Mouse (Mus musculus) natural killer cell, adult 2 months (primary cell): ENCODE measurements at regions not wholly inside any gene's neighbourhood (a gene's known extent, or its start where the extent isn't known, plus 50 kb on each side); places are given as distances from the start of the nearest gene placed in this dataset.
A peak's percentile ranks its signal among the peaks of the same experiment; 100 is the strongest.

ENCODE experiments used
- DNase-seq, 2 experiments: peaks; one replicate each; pipeline ENCODE4 v3.0.0; 2022; ENCODE audit warnings: low spot score in 2 of 2

DNA sequence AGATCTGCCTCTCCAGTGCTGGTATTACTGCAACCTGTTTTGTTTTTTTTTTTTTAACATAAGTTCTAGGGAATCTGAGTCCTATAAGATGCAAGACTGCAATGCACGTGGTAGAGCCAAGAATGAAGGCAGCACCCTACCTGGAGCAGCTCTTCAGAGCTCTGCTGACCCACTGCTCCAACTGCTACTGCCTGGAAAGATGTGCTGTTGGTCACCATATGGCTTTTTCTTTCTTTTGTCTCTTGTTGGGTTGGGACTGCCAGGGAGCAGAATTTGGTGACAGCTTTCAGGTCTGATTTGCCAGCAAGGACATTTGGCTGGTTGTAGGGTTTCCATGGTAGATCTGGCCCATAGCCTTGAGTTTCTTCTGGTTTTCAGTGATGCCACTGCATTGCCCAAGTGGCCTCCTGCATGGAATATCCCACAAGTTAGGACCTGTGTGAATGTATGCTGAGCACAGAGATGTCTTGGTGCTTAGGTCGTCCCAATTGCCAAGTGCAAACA is 123.9 kb upstream of the Irf2bp2 start:
- DNase-seq = no peak

DNA sequence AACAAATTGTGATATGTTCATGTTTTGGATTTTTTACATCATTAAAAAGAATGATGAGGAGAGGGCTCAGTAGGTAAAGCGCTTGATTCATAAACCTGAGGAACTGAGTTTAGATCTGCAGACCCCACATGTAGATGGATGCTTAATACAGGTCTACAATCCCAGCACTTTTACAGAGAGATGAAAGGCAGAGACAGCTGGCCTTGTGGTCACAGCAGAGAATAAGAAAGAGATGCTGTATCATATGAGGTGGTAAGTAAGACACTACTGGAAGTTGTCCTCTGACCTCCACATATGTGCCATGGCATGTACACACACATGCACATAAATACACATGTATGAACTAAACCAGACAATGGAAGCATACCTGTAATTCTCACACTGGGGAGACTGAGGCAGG is 121.9 kb upstream of the Irf2bp2 start:
- no peak for DNase-seq

DNA sequence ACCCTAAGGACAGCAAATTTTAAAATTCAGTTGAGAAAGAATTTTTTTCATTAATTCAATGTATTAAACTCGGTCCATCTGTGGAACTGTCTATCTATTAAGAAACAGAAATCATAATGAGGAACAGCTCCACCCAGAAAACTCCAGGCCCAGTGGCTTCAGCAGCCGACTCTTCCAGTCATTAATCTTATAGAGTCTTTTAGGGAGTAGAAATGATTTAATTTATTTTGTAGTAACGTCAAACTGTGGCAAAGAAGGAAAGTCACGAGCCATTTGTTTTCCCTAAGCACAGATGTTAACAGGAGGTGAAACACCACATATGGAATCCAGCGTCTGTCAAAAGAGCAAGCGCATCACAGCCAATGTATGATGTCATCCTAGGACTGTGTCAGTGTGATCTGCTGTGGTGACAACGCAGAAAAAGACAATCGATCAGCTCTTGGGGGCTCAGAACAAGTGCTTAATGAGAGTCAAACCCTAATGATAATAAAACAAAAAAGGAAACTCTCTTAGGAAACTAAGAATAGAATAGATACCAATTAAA is 119.9 kb upstream of the Irf2bp2 start:
- DNase-seq = no peak

DNA sequence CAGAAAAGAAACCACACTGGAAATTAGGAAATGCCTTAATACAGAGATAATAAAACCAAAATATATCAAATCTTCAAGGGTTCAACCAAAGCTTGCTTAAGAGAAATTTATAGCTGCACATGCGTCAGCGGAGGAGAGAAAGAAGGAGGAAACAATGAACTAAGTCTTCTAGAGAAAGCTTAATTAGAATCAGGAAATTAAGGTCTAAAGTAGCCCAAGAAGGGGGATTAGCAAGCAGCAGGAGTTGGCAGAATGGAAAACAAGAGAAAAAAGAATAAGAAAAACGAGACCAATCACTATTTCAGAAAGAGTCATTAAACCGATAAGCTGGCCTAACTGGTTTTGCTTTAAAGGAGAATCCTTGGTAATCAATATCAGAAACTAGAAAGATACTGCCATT is 119.4 kb upstream of the Irf2bp2 start:
- DNase-seq = no peak

DNA sequence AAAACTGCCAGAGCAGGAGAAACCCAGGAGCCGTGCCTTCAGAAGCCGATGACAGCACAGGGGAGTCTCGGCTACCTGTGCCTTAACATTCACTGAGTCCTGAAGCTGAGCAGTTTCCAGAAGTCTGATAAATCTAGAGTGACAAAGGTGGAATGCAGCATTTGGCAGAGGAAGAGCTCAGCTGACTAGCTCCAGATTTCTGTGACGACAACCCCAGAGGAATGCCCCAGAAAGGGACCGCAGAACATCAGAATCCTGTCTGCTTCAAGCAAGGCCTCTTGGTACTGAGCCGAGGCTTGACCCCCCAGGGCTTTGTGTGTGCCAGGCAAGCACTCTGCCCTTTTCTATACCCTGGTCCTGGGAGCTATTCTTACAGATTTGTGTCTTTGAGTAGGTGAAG is 119.0 kb upstream of the Irf2bp2 start:
- no peak for DNase-seq

DNA sequence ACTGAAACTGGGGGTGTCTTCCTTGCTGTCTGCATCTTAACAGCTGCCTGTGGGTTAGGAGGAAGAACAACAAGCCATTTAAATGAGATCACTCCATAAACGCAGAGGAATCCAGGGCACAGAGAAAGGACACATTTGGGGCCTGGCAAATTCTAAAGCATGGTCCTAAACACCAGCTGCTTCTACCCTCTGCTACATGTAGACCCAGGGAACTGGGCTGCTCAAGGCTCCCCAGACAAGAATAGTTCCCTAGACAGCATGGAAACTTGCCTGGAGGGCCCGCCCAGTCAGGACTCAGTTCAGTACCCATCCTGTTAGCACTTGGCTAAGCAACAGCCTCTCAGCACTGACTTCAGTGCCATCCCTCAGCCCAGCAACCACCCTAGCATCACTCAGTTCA is 115.2 kb upstream of the Irf2bp2 start:
- DNase-seq = no peak

DNA sequence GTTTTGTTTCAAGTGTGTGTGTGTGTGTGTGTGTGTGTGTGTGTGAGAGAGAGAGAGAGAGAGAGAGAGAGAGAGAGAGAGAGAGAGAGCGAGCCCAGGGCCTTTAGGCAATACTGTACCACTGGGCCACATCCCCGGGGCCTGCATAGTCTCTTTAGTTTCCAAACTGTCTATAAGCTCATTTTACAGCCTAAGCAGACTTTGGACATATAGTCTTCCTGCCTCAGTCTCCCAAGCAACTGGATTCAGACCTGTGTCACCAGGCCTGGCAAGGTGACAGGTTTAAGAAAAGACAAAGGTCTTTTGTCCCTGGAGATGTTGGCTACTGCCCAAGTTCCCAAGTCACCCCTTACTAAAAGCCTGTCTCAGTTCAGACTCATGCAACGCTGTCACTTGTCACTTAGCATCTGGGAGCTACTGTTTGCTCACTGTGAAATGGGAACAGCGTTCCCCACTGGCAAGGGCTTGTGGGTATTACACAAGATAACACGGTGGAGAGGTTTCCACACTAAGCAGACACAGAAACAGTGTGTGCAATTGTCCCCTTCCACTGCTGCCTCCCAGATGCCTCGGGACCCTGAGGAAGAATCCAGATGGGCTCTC is 113.6 kb upstream of the Irf2bp2 start:
- no peak for DNase-seq

DNA sequence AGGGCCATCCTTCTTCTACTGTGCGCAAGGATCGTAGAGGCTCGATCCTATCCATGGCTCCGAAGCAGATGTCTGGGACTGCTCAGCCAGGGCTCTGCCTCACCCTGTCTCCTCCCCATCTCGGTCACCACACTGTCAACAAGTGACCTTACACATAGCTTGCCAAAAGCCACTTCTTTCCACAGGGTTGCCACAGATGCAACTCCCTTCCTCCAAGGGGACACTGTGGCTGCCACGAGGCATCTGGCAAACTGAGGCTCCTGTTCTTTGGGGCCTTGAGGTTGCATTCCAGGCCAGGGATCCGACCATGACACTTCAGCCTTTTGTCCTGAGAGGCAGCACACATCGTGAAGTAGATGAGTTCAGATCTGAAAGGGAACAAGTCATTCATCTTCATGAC is 112.5 kb upstream of the Irf2bp2 start:
- DNase-seq = no peak

DNA sequence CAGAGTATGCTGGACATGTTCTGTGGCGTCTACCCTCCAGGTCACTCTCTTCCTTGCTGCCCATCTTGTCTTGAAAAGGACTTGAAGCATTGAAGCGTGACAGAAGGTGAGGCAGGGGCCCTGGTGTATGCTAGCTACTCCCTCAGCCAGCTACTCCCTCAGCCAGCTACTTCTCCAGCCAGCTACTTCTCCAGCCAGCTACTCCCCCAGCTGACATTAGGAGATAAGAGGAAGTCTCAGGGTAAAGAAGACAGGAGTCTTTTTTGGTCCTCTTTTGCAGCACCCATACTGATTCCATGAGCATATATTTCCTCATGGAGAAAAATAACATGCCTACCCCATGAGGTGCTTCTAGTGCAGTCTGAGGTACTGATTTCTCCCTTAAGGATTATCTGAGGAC is 111.6 kb upstream of the Irf2bp2 start:
- no peak for DNase-seq

DNA sequence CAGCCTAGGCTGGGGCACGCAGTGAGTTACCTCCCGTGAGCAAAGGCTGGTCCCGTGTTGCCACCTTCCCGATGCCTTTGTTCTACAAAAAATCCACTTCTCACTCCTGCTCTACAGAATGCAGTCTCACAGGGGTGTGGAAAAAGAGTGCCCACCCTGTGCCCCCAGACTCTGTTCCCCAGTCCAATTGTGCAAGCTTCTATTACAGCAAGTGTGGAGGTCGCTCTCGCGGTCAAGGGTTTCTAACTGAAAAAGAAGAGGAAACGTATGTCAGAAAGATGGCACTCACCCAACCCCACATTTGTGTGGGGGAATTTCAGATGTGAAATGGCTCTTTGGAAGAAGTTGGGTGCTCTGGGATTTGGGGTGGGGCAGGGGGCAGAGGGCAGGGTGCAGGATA is 110.9 kb upstream of the Irf2bp2 start:
- no peak for DNase-seq

DNA sequence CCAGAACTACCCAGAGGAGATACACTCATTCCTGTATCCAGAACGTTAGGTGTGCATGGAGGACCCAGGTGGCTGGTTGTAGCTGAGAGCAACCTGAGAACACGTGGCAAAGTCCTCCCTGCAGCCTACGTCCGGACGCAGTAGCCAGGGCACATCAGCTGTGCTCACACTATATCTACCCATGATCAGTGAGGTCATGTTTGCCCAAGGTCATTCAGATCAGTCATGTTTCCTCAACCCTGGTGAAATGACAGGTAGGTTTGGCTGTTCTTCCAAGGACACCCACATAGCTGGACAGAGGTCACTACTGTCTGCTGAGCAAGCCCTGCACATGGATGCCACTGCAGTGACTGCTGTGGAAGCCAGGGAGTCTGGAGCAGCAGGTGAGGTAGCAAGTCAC is 109.8 kb upstream of the Irf2bp2 start:
- no peak for DNase-seq

DNA sequence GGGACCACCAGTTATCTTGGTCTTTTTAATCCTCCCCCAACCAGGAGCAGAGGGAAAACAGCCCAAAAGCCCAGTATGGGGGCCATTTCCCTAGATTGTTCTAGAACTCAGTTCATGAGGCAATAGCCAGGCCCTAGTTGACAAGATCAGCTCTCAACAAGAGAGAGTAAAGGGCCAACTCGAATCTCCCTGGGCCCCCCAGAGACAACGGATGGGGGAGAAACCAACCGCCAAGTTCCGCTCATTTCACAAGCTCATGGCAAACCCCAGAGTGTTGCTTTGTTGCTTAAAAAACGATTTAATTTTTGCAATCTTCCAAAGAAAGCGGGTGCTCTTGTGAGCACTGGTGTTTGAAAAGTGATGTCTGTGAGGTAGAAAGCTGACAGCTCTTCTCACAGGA is 108.5 kb upstream of the Irf2bp2 start:
- no peak for DNase-seq

DNA sequence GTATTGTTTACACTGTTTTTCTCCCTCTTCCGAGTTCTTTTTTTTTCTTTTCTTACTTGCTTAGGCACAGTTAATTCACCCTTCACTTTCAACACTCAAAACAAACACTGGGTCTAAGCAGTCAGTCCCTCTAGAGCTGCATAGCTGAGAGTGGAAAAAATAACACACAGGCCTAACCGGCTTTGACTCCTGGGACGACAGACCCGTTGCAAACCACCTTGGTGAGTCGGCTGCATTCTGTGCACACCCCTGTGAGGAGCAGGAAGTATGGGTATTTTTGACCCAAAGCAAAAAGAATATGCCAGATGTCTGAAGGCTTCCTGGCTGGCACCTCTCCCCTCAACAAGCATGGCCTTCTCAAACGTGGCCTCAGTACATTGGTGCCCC is 105.6 kb upstream of the Irf2bp2 start:
- peak; percentile 28 to 35 for DNase-seq

DNA sequence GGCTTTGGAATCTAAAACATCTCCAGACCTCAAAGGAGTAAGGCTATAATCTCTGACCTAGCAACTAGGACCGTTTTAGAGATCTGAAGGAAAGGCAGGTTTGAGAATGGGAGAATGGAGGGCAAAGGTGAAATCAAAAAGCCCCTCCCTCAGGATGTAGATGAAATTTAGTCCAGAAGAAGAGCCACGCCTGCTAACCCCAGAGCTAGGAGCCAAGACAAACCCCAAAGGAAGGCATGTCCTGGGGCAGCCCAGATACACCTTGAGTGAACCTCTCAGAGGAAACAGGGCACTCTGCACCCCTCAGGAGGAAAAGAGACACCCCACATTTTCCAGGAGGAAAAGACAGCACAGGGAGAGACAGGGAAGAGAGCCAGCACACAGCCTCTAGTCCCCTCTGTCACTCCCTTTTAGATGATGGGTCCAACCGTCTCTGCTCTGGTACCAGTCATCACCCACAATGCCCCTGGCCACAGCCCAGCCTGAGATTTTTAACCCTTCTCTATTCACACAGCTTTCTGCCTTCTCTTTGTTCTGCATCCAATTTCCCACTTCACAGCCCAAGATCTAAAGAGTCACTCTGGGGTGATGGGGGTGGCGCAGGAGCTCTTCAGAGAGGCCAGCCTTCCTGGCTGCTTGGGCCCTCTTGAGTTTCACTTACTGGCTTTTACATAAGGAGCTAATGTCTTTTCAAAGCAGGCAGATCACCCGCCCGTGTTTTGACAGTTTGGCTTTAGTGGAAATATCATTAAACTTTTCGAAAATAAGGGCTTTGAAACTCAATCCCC is 105.0 kb upstream of the Irf2bp2 start:
- DNase-seq = no peak

DNA sequence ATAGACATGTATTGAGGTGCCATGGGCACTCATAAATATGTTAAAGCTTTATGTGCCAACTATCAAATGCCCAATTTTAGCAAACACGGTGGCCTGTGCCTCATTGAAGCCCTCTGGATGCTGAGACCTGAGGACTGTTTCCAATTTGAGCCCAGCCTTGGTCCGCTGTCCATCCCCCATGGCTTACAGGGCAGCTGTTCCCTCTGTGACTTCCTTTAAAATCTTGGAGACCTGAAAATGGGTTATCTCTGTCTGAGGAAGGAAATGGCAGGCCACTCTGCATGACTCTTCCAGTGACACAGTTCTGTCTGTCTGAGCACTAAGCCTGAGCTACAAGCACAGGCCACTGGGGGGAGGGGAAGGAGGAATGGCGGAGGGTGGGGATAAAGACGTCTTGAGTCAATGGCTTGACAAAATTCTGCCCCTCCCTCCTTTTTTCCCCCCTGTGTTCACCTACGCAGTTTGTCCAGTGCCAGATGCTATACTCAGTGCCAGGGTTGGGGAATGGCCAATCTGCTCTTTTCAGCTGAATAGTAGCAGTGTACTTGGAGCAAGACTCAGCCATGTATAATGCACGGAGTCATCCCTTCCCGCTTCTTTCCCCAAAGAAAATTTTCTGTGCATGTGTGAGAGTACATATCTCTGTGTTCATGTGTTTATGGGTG is 102.7 kb upstream of the Irf2bp2 start:
- DNase-seq = no peak

DNA sequence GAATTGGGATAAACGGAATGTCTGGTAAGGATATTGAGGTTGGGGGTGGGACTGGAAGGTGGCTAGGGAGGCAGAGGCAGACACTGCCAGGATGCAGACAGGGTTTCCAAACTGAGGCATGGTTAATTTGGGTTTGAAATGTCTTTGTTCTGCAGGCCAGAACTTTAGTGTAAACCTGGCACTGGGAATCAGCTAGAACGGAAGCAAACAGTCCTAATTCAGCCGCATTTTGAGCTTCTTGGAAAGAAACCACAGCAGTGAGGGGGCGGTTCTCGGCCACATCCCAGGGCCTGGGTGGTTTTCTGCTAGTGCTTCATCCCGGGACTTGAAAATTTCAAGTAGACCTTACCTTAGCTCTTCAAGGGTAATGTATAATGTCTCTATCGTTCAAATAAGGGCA is 100.6 kb upstream of the Irf2bp2 start:
- DNase-seq = no peak

DNA sequence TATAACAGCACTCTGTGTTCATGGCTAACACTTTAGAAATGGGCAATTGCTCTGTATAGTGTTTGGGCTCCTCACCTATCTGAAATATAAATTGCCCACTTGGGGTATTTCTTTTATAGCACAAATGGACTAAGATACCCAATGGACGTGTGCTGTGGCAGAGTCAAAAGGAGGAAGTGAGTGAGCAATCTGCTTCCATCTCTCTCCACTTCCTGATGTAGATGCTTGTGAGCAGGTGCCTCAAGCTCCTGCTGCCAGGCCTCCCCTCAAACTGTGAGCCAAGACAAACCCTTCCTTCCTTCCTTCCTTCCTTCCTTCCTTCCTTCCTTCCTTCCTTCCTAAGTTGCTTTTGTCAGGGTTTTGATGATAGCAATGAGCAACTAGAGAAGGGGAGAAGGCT is 99.9 kb upstream of the Irf2bp2 start:
- DNase-seq = no peak

DNA sequence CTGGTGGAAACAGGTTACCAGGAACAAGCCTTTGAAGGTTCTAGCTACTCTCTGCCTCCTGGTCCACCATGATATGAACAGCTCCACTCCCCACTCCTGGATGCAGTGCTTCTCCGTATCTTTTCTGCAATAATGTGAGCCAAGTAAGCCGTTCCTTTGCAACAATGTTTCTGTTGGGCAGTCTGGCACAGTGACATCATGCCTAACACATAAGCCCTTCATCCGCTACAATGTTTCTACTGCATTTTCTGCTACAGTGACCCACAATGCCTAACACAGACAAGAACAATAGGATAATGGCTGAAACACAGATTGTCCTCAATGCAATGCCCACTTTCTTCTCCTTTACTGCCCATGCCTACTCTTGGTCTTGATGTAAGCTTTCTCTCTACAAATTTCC is 98.9 kb upstream of the Irf2bp2 start:
- DNase-seq = no peak

DNA sequence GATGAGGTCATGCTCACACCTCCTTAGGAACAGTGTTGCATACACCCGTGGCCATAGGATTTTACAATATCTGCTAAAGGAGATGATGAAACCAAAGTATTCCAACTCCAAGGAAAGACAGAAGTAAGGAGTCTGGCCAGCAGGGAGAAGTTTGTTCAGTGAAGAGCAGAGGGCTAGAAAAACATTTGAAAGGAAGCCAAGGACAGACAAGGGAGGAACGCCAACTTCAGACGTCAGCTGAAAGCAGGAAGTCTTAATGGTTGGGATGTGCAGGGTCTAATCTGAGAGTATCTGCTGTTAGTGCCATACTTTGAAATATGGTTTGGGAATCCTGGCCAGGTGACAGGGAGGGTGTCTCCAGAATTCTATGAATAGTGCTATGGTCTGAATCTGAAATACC is 98.5 kb upstream of the Irf2bp2 start:
- DNase-seq = no peak

DNA sequence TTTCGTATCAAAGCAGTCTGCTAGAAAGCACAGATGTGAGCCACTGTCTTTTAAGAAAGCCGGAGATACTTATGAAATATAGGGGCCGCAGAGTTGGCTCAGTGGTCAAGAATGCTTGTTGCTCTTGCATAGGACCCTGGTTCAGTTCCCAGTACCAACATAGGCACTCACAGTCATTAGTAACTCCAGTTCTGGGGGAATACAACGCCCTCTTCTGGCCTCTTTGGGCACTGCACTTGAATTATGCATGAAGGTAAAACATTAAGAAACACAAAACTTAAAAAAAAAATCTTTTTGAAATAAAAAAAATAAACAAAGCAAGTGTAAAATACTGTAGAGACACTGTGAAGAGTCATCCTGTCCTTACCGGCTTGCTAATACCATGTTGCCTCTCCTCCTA is 94.7 kb upstream of the Irf2bp2 start:
- no peak for DNase-seq

DNA sequence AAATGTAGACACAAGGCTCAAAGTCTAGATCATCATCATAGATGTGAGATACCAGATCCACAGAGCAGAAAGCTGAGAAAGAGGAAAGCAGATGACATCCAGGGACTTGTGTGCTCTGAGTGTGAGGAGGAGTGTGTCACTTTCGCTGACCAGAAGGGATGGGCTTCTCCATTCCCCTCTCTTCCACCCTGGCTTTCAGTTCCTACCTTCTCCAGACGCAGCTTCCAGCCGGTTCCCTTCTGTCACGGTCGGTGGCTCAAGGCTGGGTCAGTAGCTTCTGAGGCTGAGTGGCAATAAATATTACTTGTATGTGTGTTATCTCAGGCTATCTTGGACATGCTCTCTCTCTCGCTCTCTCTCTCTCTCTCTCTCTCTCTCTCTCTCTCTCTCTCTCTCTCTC is 94.2 kb upstream of the Irf2bp2 start:
- no peak for DNase-seq

DNA sequence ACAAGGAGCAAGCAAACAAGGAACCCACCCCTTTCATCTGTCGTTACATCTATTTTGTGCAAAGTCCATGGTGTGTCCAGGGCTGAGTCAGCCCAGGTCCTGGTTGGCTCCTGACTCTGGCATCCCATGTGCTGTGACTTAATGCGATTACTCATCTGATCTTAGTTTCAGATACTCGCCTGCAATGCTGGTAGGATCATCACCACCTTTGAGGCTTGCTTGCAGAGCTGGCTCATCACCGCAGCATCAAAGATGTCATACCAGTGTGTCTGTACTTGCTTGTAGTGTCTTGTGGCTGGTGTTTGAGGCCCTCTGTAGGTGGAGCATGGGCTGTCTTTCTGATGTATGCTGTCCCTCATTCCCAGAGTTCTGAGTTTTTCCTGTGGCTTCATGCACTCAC is 93.0 kb upstream of the Irf2bp2 start:
- DNase-seq = no peak

DNA sequence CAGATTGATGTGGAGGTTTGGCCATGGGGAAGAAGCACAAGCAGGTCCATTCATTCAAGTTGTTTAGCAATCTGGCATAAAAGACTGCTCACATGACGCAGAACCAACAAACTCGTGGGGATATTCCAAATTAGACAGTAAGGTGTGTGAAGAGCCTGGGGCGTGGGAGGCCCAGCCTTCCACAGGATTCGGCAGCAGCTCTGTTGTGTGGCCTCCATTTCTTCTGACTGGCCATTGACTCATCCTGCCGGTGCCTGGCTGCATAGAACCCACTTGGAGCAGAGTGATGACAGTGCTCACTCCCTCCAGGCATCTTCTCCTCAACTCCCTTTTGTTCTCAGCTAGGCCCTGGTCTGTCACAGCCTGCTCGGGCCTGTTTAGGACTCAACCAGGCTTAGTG is 91.6 kb upstream of the Irf2bp2 start:
- DNase-seq = no peak
